Mouse (Mus musculus): Measurements from ENCODE around the gene Plcb2.

- TF ChIP-seq CTCF (IDR thresholded peaks at IDR 0.05; ENCODE audit: borderline replicate concordance, insufficient read depth, low read length) (no peak), POLR2A (IDR thresholded peaks at IDR 0.05; ENCODE audit: low read depth, low read length) (no peak)
These were observed 1.8 kb upstream of the Plcb2 start for GRCm38 (mm10) chr2:118729816-118730621.

Measured in embryonic fibroblast, embryonic 13.5 days (primary cell).